Mouse (Mus musculus): ENCODE measurements around the gene Wipf1. TPM values are rescaled to one million over a fixed set of nuclear protein-coding genes. Genes with fewer than 3 reads are reported as not detected.

Wipf1 gene
- polyA plus RNA-seq, 1 experiment = 13.7 TPM

GRCm38 (mm10) chr2:73462265-73462664 lies 67.3 kb downstream of the Wipf1 start:
- H3K27me3 ChIP-seq (ENCODE audit: control insufficient read depth, insufficient read depth, insufficient read length) = no peaks in the 10 kb centered on the region
- no peak overlapping the region for H3ac ChIP-seq (ENCODE audit: control insufficient read depth, insufficient read length)
- no peak for TF ChIP-seq TCF3 (IDR thresholded peaks at IDR 0.05; ENCODE audit: insufficient read length, low read depth)
- TF ChIP-seq MYOG (IDR thresholded peaks at IDR 0.05; ENCODE audit: control insufficient read depth in 1 of 3, insufficient read depth in 1 of 3, insufficient read length in 2 of 3, low read depth in 2 of 3) = no peak
- H3K79me2 ChIP-seq (ENCODE audit: control insufficient read depth, insufficient read depth) = peaks cover 64% of the 10 kb centered on the region
- no peak overlapping the region for H3K4me3 ChIP-seq
- H3K4me2 ChIP-seq (ENCODE audit: low read depth) = no peak overlapping the region
- H3K36me3 ChIP-seq (ENCODE audit: control insufficient read depth, insufficient read depth) = no peaks in the 10 kb centered on the region

- TF ChIP-seq SRF (IDR thresholded peaks at IDR 0.05; ENCODE audit: control insufficient read depth, insufficient read length, low read depth) = no peak
- no peak for TF ChIP-seq TCF3 (IDR thresholded peaks at IDR 0.05; ENCODE audit: insufficient read length, low read depth)
- TF ChIP-seq E2F4 (IDR thresholded peaks at IDR 0.05; ENCODE audit: insufficient read depth) = no peak
- TF ChIP-seq POLR2AphosphoS2 (IDR thresholded peaks at IDR 0.05; ENCODE audit: insufficient read length, low read depth) = no peak
- TF ChIP-seq TCF12 (IDR thresholded peaks at IDR 0.05; ENCODE audit: insufficient read depth, poor library complexity, severe bottlenecking) = no peak
- TF ChIP-seq REST (IDR thresholded peaks at IDR 0.05; ENCODE audit: insufficient read depth, insufficient read length) = no peak
- TF ChIP-seq MYOD1 (IDR thresholded peaks at IDR 0.05; ENCODE audit: control insufficient read depth in 1 of 3, insufficient read length in 2 of 3, low read depth in 2 of 3) = no peak
- TF ChIP-seq USF1 (IDR thresholded peaks at IDR 0.05; ENCODE audit: low read depth) = no peak
- TF ChIP-seq CEBPB (IDR thresholded peaks at IDR 0.05; ENCODE audit: insufficient read depth, poor library complexity, severe bottlenecking) = no peak
- no peak for TF ChIP-seq MYOG (IDR thresholded peaks at IDR 0.05; ENCODE audit: control insufficient read depth in 1 of 3, insufficient read depth in 1 of 3, insufficient read length in 2 of 3, low read depth in 2 of 3)
- TF ChIP-seq POLR2A (IDR thresholded peaks at IDR 0.05; ENCODE audit: insufficient read length, low read depth) = no peak
- no peak for TF ChIP-seq MAX (IDR thresholded peaks at IDR 0.05; ENCODE audit: low read depth)
- H3K36me3 ChIP-seq (ENCODE audit: control insufficient read depth, insufficient read depth) = no peaks in the 10 kb centered on the region
- no peak overlapping the region for H3K4me2 ChIP-seq (ENCODE audit: low read depth)
- H3K27me3 ChIP-seq (ENCODE audit: control insufficient read depth, insufficient read depth, insufficient read length) = no peaks in the 10 kb centered on the region
- H3K79me2 ChIP-seq (ENCODE audit: control insufficient read depth, insufficient read depth) = peaks cover 43% of the 10 kb centered on the region
- no peak overlapping the region for H3ac ChIP-seq (ENCODE audit: control insufficient read depth, insufficient read length)
- no peak overlapping the region for H3K4me3 ChIP-seq
Measured at GRCm38 (mm10) chr2:73460168-73460567, 69.4 kb downstream of the Wipf1 start.

DNA sequence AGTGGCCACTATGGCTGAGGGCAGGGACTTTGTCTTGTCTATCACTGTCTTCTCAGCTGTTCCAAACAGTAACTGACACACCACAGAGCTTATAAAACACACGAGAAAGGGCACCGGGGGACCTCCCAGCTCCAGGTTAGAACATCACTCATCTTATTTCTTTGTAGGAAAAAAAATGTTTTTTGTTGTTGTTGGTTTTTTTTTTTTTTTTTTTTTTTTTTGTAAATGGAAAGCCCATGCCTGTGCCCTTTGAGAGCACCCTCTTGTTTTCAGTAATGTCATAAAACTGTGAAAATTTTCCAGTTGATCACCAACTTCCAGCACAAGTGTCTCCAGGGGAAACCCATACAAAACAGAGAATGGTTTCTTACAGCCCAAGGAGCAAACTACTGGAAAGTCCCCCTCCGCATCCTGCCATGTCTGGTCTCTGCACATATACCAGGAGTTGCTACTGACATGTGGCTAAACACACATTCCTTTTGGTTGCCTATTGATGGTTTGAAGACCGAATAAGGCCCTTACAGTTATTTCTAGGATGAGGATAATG lies 69.9 kb downstream of the Wipf1 start:
- Histone ChIP-seq H3ac (ENCODE audit: control insufficient read depth, insufficient read length) (no peak overlapping the region), H3K36me3 (ENCODE audit: control insufficient read depth, insufficient read depth) (no peaks in the 10 kb centered on the region), H3K4me3 (no peak overlapping the region), H3K79me2 (ENCODE audit: control insufficient read depth, insufficient read depth) (peaks cover 38% of the 10 kb centered on the region), H3K27me3 (ENCODE audit: control insufficient read depth, insufficient read depth, insufficient read length) (no peaks in the 10 kb centered on the region), H3K4me2 (ENCODE audit: low read depth) (no peak overlapping the region)
- TF ChIP-seq CEBPB (IDR thresholded peaks at IDR 0.05; ENCODE audit: insufficient read depth, poor library complexity, severe bottlenecking) (no peak), MYOD1 (IDR thresholded peaks at IDR 0.05; ENCODE audit: control insufficient read depth in 1 of 3, insufficient read length in 2 of 3, low read depth in 2 of 3) (no peak), USF1 (IDR thresholded peaks at IDR 0.05; ENCODE audit: low read depth) (no peak), TCF12 (IDR thresholded peaks at IDR 0.05; ENCODE audit: insufficient read depth, poor library complexity, severe bottlenecking) (no peak), POLR2AphosphoS2 (IDR thresholded peaks at IDR 0.05; ENCODE audit: insufficient read length, low read depth) (no peak), MAX (IDR thresholded peaks at IDR 0.05; ENCODE audit: low read depth) (no peak), MYOG (IDR thresholded peaks at IDR 0.05; ENCODE audit: control insufficient read depth in 1 of 3, insufficient read depth in 1 of 3, insufficient read length in 2 of 3, low read depth in 2 of 3) (no peak), E2F4 (IDR thresholded peaks at IDR 0.05; ENCODE audit: insufficient read depth) (no peak), REST (IDR thresholded peaks at IDR 0.05; ENCODE audit: insufficient read depth, insufficient read length) (no peak), TCF3 (IDR thresholded peaks at IDR 0.05; ENCODE audit: insufficient read length, low read depth) (no peak), SRF (IDR thresholded peaks at IDR 0.05; ENCODE audit: control insufficient read depth, insufficient read length, low read depth) (no peak), POLR2A (IDR thresholded peaks at IDR 0.05; ENCODE audit: insufficient read length, low read depth) (no peak)

DNA sequence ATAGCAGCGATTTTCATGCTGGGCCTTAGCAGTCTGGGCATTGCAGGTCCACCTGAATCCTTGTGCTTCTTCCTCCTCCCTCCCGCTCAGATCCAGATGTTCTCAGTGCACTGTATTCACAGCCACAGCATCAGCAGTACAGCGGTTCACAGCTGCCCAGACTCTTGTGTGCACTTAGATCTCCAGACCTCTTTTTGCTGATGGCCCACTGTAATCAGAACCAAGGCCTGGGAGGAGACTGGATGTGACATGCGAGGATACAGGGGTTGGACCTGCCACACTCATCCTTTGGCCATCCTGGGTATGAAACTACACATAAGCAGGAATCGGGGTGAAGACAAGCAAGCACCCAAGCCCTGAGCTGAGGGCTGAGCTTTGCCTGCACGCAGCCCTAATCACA lies 72.6 kb downstream of the Wipf1 start:
- H3K36me3 ChIP-seq (ENCODE audit: control insufficient read depth, insufficient read depth) = no peaks in the 10 kb centered on the region
- peaks cover 26% of the 10 kb centered on the region for H3K79me2 ChIP-seq (ENCODE audit: control insufficient read depth, insufficient read depth)
- H3K27me3 ChIP-seq (ENCODE audit: control insufficient read depth, insufficient read depth, insufficient read length) = no peaks in the 10 kb centered on the region
- H3K4me3 ChIP-seq = no peak overlapping the region
- H3ac ChIP-seq (ENCODE audit: control insufficient read depth, insufficient read length) = no peak overlapping the region
- no peak overlapping the region for H3K4me2 ChIP-seq (ENCODE audit: low read depth)
- TF ChIP-seq SRF (IDR thresholded peaks at IDR 0.05; ENCODE audit: control insufficient read depth, insufficient read length, low read depth) = no peak
- TF ChIP-seq REST (IDR thresholded peaks at IDR 0.05; ENCODE audit: insufficient read depth, insufficient read length) = no peak
- no peak for TF ChIP-seq POLR2A (IDR thresholded peaks at IDR 0.05; ENCODE audit: insufficient read length, low read depth)
- TF ChIP-seq MAX (IDR thresholded peaks at IDR 0.05; ENCODE audit: low read depth) = no peak

- H3K36me3 ChIP-seq (ENCODE audit: control insufficient read depth, insufficient read depth) = no peaks in the 10 kb centered on the region
- H3K4me3 ChIP-seq = no peak overlapping the region
- H3K4me2 ChIP-seq (ENCODE audit: low read depth) = no peak overlapping the region
- peaks cover 27% of the 10 kb centered on the region for H3K79me2 ChIP-seq (ENCODE audit: control insufficient read depth, insufficient read depth)
- no peaks in the 10 kb centered on the region for H3K27me3 ChIP-seq (ENCODE audit: control insufficient read depth, insufficient read depth, insufficient read length)
- TF ChIP-seq MYOD1 (IDR thresholded peaks at IDR 0.05; ENCODE audit: control insufficient read depth in 1 of 3, insufficient read length in 2 of 3, low read depth in 2 of 3) = no peak
- TF ChIP-seq TCF12 (IDR thresholded peaks at IDR 0.05; ENCODE audit: insufficient read depth, poor library complexity, severe bottlenecking) = no peak
- TF ChIP-seq USF1 (IDR thresholded peaks at IDR 0.05; ENCODE audit: low read depth) = no peak
- no peak for TF ChIP-seq E2F4 (IDR thresholded peaks at IDR 0.05; ENCODE audit: insufficient read depth)
- no peak for TF ChIP-seq POLR2AphosphoS2 (IDR thresholded peaks at IDR 0.05; ENCODE audit: insufficient read length, low read depth)
- no peak overlapping the region for H3ac ChIP-seq (ENCODE audit: control insufficient read depth, insufficient read length)
Measured at GRCm38 (mm10) chr2:73456154-73456553, 73.4 kb downstream of the Wipf1 start.
